Mouse (Mus musculus) lung, embryonic 15.5 days (tissue): ENCODE data around the gene Tmem102. TPM values are rescaled to one million over a fixed set of nuclear protein-coding genes. Genes with fewer than 3 reads are reported as not detected.
A peak's percentile ranks its signal among the peaks of the same experiment; 100 is the strongest.

ENCODE experiments used
- ATAC-seq: fragments of 200-750 bp; cut with Nextera tagmentation; 2 replicates; pipeline ENCODE4 v1.8.0; 2017; ENCODE audit warnings: moderate number of reproducible peaks, borderline replicate concordance; ENCODE audit not compliant: low FRiP score, low TSS enrichment; ENCODE audit errors: extremely low read depth
- H3K27ac ChIP-seq: fragments of 300-500 bp; sonication (generic); 2 replicates; pipeline ENCODE4 v1.5.1; 2015; ENCODE audit warnings: moderate library complexity, mild to moderate bottlenecking, inconsistent platforms
- H3K27me3 ChIP-seq: fragments of 300-500 bp; sonication (generic); 2 replicates; pipeline ENCODE4 v1.6.1; 2015; ENCODE audit warnings: inconsistent platforms
- H3K36me3 ChIP-seq: fragments of 300-500 bp; sonication (generic); 2 replicates; pipeline ENCODE4 v1.6.1; 2015; ENCODE audit warnings: inconsistent platforms
- H3K4me1 ChIP-seq: fragments of 300-500 bp; sonication (generic); 2 replicates; pipeline ENCODE4 v1.6.1; 2015; ENCODE audit warnings: inconsistent platforms
- H3K4me2 ChIP-seq: fragments of 300-500 bp; sonication (generic); 2 replicates; pipeline ENCODE4 v1.6.1; 2015; ENCODE audit warnings: inconsistent platforms, mild to moderate bottlenecking, moderate library complexity
- H3K4me3 ChIP-seq: fragments of 300-500 bp; sonication (generic); 2 replicates; pipeline ENCODE4 v1.5.1; 2015; ENCODE audit warnings: mild to moderate bottlenecking, inconsistent platforms
- H3K9ac ChIP-seq: fragments of 300-500 bp; sonication (generic); 2 replicates; pipeline ENCODE4 v1.6.1; 2015; ENCODE audit warnings: inconsistent platforms
- H3K9me3 ChIP-seq: fragments of 300-500 bp; sonication (generic); 2 replicates; pipeline ENCODE4 v1.6.1; 2016; ENCODE audit warnings: inconsistent platforms
- WGBS: fragments of 180-500 bp; shearing (Covaris S2); methylation state at CpG from one replicate; pipeline ENCODE4 v1.1.7; 2015; 5-methylcytosine and 5-hydroxymethylcytosine counted together
- polyA plus RNA-seq: library from polyadenylated mRNA; unstranded; fragments of >200 nt; fragmentation: Nextera tagmentation; extraction: Ambion mirVana; gene quantifications from 2 replicates; pipeline ENCODE4 v1.2.1, GENCODE M21; 2015

Tmem102 gene
- polyA plus RNA-seq, 1 experiment from 2014 or later = 6.3 TPM

DNA sequence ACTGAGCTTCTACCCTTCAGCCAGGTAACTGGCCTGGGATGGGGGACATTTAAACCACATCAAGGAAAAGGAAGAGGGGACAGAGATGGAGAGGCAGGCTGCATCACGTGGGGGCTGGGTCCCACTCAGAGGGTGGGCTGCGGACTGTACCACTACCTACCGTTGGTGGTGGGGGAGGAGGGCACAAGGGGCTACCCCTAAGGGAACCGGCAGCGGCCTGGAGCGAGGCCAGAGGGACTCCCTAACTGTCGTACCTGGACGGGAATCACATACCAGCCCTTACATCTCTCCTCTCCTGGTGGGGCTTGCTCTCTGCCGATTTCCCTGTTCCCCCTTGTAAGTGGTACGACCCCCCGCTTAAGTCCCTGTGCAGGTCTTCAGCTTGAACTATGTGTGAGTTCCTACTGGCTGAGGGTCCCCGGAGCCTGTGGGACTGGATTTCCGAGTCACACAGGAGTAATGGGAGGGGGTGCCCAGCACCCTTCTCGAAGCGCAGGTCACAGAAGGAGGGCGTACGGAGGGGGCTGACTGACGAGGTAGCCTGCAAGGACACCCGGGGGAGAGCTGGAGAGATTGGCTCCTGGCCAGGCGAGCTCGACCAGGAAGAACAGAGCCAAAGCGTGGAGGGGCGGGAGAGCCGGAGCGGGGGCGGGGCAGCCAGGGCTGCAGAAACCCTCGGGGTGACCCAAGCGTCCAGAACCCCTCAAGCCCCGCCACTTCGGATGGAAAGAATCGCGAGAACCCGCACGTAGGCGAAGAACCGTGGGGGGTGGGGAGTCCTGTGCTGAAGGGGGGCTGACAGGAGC lies 4.8 kb downstream of the Tmem102 start:
- H3K27ac ChIP-seq = no peak overlapping the region; the same call in 1 of the 2 replicates
- peaks cover 53% of the 10 kb centered on the region for H3K27me3 ChIP-seq
- H3K4me2 ChIP-seq = peak overlapping the region; percentile 97
- ATAC-seq = peak; percentile 27
- peak overlapping the region; percentile 43 for H3K9ac ChIP-seq
- H3K36me3 ChIP-seq = no peaks in the 10 kb centered on the region
- no peaks in the 10 kb centered on the region for H3K9me3 ChIP-seq
- peaks cover 62% of the 10 kb centered on the region for H3K4me1 ChIP-seq
- under 1% methylated on average over 35 of the region's 36 CpGs for WGBS
- H3K4me3 ChIP-seq = peak overlapping the region; percentile 59

DNA sequence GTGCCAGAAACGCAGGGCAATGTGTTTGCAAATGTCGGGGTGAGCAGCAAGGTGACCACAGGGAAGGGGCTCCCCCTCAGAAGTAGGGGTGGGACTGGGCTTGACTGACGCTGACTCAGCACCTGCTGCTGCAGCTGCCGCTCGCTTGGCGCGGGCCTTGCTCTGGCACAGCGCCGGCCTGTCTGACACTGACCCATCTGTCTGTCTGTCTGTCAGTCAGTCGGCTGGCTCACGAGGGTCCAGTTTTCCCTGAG lies 5.4 kb downstream of the Tmem102 start:
- Histone ChIP-seq H3K27ac (no peak overlapping the region; the same call in 1 of the 2 replicates), H3K36me3 (no peaks in the 10 kb centered on the region), H3K27me3 (peaks cover 48% of the 10 kb centered on the region), H3K4me1 (peaks cover 63% of the 10 kb centered on the region), H3K4me3 (peak overlapping the region; percentile 59), H3K4me2 (peak overlapping the region; percentile 97), H3K9me3 (no peaks in the 10 kb centered on the region), H3K9ac (no peak overlapping the region)
- 0% methylated on average over 11 of the region's 11 CpGs for WGBS
- no peak for ATAC-seq

DNA sequence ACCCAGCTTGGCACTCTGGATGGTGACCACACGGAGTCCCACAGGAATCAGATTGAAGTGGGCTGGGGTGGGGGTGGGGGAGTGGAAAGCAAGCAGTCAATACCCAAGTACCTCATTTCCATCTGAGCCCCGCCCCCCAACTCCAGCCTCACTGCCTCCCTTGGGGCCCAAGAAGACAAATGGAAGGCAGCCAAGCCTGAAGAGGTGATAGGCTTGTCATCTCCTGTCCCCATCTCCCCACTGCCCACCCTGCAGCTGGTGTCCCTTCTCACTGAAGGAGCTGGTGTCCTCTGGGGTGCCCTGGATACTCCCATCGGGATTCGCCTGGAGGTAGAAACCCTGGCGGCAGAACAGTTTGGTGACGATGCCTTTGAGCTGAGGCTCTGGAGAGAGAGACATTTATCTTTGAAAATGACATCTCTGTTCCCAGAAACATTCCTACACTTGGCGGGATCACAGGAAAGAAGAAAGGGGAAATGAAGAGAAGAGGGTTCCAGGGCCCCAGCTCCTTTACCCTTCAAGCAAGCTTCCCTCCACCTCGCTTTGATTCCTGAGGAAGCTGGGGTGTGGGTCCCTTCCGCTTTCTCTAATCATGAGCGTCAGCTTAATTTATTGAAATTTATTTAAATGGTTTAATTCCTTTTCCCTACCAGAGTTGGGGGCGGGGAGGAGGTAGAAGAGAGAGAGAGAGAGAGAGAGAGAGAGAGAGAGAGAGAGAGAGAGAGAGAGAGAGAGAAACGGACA lies 5.9 kb downstream of the Tmem102 start:
- WGBS = 18% methylated on average over 12 of the region's 12 CpGs
- peak overlapping the region; percentile 97 for H3K4me2 ChIP-seq
- no peak overlapping the region for H3K9ac ChIP-seq
- no peak overlapping the region; the same call in 1 of the 2 replicates for H3K27ac ChIP-seq
- H3K4me1 ChIP-seq = peaks cover 58% of the 10 kb centered on the region
- no peak overlapping the region; the same call in 1 of the 2 replicates for H3K4me3 ChIP-seq
- H3K36me3 ChIP-seq = no peaks in the 10 kb centered on the region
- ATAC-seq = no peak
- peaks cover 43% of the 10 kb centered on the region for H3K27me3 ChIP-seq
- no peaks in the 10 kb centered on the region for H3K9me3 ChIP-seq

DNA sequence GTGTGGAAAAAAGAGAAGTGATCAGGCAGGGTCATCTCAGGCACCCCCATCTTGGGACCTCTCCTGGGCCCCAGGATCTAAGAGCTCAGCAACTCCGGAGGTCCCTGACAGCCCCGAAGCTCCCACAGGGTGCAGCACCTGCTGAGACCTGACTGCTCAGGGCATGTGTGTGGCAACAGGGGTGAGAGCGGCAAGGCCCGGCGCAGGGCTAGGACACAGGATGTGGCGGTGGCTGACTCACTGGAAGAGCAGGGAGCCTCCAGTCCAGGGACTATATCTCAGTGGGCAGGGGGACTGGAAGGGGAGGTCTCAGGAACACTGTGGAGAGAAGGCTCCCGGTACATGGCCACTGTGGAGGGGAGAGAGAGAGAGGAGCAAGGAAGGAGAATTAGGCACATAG lies 7.5 kb downstream of the Tmem102 start:
- H3K4me1 ChIP-seq = peaks cover 42% of the 10 kb centered on the region

GRCm38 (mm10) chr11:69795983-69796435 lies 9.4 kb downstream of the Tmem102 start:
- Histone ChIP-seq H3K4me2 (peak overlapping the region; percentile 96), H3K9me3 (no peaks in the 10 kb centered on the region), H3K4me3 (peak overlapping the region; percentile 55), H3K27ac (0 out of 2 replicates have a peak overlapping the region, but pooled peaks have one; percentile 78), H3K36me3 (no peaks in the 10 kb centered on the region), H3K4me1 (peaks cover 22% of the 10 kb centered on the region), H3K27me3 (peaks cover 15% of the 10 kb centered on the region; the same call in 1 of the 2 replicates), H3K9ac (no peak overlapping the region)
- WGBS = 3% methylated on average over 13 of the region's 13 CpGs
- no peak for ATAC-seq

More for the DNA sequence above, 7.5 kb downstream of the Tmem102 start:
- no peak overlapping the region for H3K9ac ChIP-seq
- no peaks in the 10 kb centered on the region for H3K36me3 ChIP-seq
- peaks cover 31% of the 10 kb centered on the region for H3K27me3 ChIP-seq
- WGBS = 77% methylated on average over 7 of the region's 7 CpGs
- no peak for ATAC-seq
- H3K4me2 ChIP-seq = no peak overlapping the region
- no peaks in the 10 kb centered on the region for H3K9me3 ChIP-seq
- H3K4me3 ChIP-seq = no peak overlapping the region
- H3K27ac ChIP-seq = no peak overlapping the region

GRCm38 (mm10) chr11:69795168-69795982 lies 10.0 kb downstream of the Tmem102 start, which contains the start of gene Chrnb1:
TSS of gene Chrnb1 (minus strand) at chr11:69795943.
- WGBS = 2% methylated on average over 52 of the region's 52 CpGs
- Histone ChIP-seq H3K4me1 (peaks cover 16% of the 10 kb centered on the region), H3K4me2 (peak within 1 kb of the TSS; percentile 96), H3K27me3 (peaks cover 9% of the 10 kb centered on the region; the same call in 1 of the 2 replicates), H3K9me3 (no peaks in the 10 kb centered on the region), H3K36me3 (no peaks in the 10 kb centered on the region), H3K9ac (peak within 1 kb of the TSS; percentile 51), H3K4me3 (peak within 1 kb of the TSS; percentile 55), H3K27ac (peak within 1 kb of the TSS; percentile 78)
- ATAC-seq = peak; percentile 96

DNA sequence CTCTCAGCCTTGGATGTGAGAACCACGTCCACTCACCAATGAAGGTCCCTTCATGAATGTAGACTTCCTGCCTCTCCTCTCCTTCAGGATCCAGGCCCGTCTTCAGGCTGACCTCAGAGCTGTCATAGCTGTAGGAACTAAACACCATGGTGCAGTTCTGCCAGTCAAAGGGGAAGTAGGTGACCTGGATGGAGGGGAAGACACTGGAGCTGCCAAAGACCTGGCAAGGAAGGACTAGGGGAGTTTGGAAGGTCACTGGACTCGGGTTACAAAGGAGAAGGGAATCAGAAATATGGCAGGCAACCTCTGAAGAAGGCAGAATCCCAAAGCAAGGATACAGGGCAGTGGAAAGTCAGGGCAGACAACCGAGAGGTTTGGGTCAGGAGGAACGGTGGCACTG lies 12.0 kb downstream of the Tmem102 start:
- Histone ChIP-seq H3K27me3 (0 out of 2 replicates have a peak, but pooled peaks cover 5% of the 10 kb centered on the region), H3K4me2 (no peak overlapping the region), H3K4me3 (no peak overlapping the region), H3K36me3 (no peaks in the 10 kb centered on the region), H3K9me3 (no peaks in the 10 kb centered on the region), H3K9ac (no peak overlapping the region), H3K4me1 (0 out of 2 replicates have a peak, but pooled peaks cover 3% of the 10 kb centered on the region), H3K27ac (no peak overlapping the region)
- no peak for ATAC-seq
- WGBS = 49% methylated on average over 5 of the region's 5 CpGs

- no peak overlapping the region for H3K4me2 ChIP-seq
- no peaks in the 10 kb centered on the region for H3K27me3 ChIP-seq
- H3K4me1 ChIP-seq = 0 out of 2 replicates have a peak, but pooled peaks cover 3% of the 10 kb centered on the region
- no peaks in the 10 kb centered on the region for H3K36me3 ChIP-seq
- H3K9ac ChIP-seq = no peak overlapping the region
- WGBS = 65% methylated on average over 5 of the region's 5 CpGs
- H3K4me3 ChIP-seq = no peak overlapping the region
- ATAC-seq = no peak
- no peaks in the 10 kb centered on the region for H3K9me3 ChIP-seq
- H3K27ac ChIP-seq = no peak overlapping the region
These were observed 14.0 kb downstream of the Tmem102 start for GRCm38 (mm10) chr11:69791420-69791819.

DNA sequence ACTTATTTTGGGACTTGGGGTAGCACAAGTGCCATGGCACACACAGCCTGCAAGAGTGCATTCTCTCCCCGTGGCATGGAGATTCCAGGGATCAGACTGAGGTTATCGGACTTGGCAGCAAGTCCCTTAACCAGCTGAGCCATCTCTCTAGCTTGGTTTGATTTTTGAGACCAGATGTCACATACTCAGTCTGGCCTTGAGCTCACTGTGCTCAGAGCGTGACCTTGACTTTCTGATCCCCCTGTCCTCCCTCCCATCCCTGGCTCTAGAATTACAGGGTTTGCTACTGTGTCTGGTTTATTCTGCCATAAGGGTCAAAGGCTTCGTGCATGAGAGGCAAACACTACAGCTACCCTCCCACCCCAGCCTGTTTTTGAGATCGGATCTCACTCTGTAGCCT lies 16.0 kb downstream of the Tmem102 start:
- Histone ChIP-seq H3K4me1 (peaks cover 7% of the 10 kb centered on the region; the same call in 1 of the 2 replicates), H3K27me3 (no peaks in the 10 kb centered on the region), H3K36me3 (no peaks in the 10 kb centered on the region), H3K27ac (no peak overlapping the region), H3K9ac (no peak overlapping the region), H3K9me3 (no peaks in the 10 kb centered on the region), H3K4me3 (no peak overlapping the region), H3K4me2 (no peak overlapping the region)
- WGBS = 51% methylated on average over 5 of the region's 5 CpGs
- no peak for ATAC-seq

GRCm38 (mm10) chr11:69787306-69787705 lies 18.1 kb downstream of the Tmem102 start:
- Histone ChIP-seq H3K4me2 (no peak overlapping the region), H3K9ac (no peak overlapping the region), H3K4me1 (peaks cover 7% of the 10 kb centered on the region; the same call in 1 of the 2 replicates), H3K9me3 (no peaks in the 10 kb centered on the region), H3K4me3 (no peak overlapping the region), H3K27me3 (no peaks in the 10 kb centered on the region), H3K27ac (no peak overlapping the region), H3K36me3 (no peaks in the 10 kb centered on the region)
- ATAC-seq = no peak
- 88% methylated on average over 5 of the region's 5 CpGs for WGBS

DNA sequence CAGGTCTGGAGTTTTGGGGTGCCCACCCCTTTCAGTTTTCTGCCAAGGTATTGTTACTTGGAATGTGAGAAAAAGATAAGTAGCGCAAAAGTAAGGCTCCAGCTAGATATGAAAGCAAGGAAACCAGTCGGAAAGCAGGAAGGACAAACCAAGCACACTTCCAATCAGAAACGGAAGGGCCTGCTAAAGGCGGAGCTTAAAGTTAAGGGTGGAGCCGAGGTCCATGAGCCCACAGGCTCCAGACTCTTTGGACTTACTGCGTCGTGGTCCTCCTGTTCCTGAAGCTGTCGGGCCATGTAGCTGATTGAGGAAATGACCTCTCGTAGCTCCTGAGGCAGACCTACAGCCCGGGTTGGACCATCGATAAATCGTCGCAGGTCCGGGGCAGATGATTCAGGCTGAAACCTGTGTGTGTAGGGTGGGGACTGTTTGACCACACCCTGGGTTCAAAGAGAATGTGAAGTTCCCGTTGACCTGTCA lies 20.6 kb downstream of the Tmem102 start:
- H3K4me1 ChIP-seq = peaks cover 7% of the 10 kb centered on the region; the same call in 1 of the 2 replicates
- peak overlapping the region; percentile 50 for H3K4me2 ChIP-seq
- no peak overlapping the region for H3K27ac ChIP-seq
- H3K4me3 ChIP-seq = peak overlapping the region; percentile 20; the same call in 1 of the 2 replicates
- H3K27me3 ChIP-seq = no peaks in the 10 kb centered on the region
- H3K9ac ChIP-seq = no peak overlapping the region
- 35% methylated on average over 15 of the region's 15 CpGs for WGBS
- H3K36me3 ChIP-seq = no peaks in the 10 kb centered on the region
- no peak for ATAC-seq
- no peaks in the 10 kb centered on the region for H3K9me3 ChIP-seq
